Mouse (Mus musculus): Measurements from ENCODE around the gene Serp2. TPM values are rescaled to one million over a fixed set of nuclear protein-coding genes. Genes with fewer than 3 reads are reported as not detected.
A peak's percentile ranks its signal among the peaks of the same experiment; 100 is the strongest.

Gene Serp2
- polyA plus RNA-seq, 1 experiment from 2014 or later, result 4.3 TPM

DNA sequence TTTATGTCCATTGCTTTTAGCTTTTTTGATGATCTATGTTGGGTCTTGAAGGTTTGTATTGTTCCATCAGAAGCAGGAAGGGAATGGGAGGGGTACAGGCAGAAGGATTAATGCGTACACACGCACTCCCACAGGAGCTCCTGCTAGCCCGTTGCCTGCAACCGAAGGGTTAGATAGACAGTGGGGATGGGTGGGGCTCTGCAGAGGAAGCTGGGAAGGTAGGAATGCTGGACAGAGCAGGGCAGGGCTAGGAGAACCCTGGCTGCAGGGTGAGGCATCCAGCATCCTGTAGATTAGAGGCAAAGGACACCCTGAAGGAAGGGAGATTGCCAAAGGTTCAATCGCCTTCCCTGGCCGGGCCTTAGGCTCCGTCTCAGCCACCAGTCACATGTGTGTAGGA, 27.3 kb upstream of the Serp2 start:
- ATAC-seq (replicated peaks; ENCODE audit: low FRiP score), result peak; percentile 63
- no peaks in the 10 kb centered on the region for H3K9me3 ChIP-seq (ENCODE audit: control insufficient read depth, low read length)
- H3K4me1 ChIP-seq (replicated peaks; ENCODE audit: control insufficient read depth, insufficient read depth, low read length), result 0 out of 2 replicates have a peak, but pooled peaks cover 3% of the 10 kb centered on the region
- no peaks in the 10 kb centered on the region for H3K27me3 ChIP-seq (replicated peaks; ENCODE audit: control insufficient read depth, insufficient read depth, low read length)
- no peak overlapping the region for H3K4me3 ChIP-seq (ENCODE audit: low read depth, low read length)
- H3K36me3 ChIP-seq (ENCODE audit: control insufficient read depth, insufficient read depth, low read length), result no peaks in the 10 kb centered on the region
- H3K4me2 ChIP-seq, result no peak overlapping the region
- H3K27ac ChIP-seq (ENCODE audit: low read depth, low read length), result no peak overlapping the region
- DNase-seq (ENCODE audit: low spot score), result no peak
- WGBS, result 58% methylated on average over 7 of the region's 7 CpGs
- no peak overlapping the region for H3K9ac ChIP-seq (ENCODE audit: low read depth, low read length)

- Histone ChIP-seq H3K27me3 (replicated peaks; ENCODE audit: control insufficient read depth, insufficient read depth, low read length) (no peaks in the 10 kb centered on the region), H3K36me3 (ENCODE audit: control insufficient read depth, insufficient read depth, low read length) (no peaks in the 10 kb centered on the region), H3K9ac (ENCODE audit: low read depth, low read length) (no peak overlapping the region), H3K4me3 (ENCODE audit: low read depth, low read length) (no peak overlapping the region), H3K27ac (ENCODE audit: low read depth, low read length) (no peak overlapping the region), H3K4me2 (no peak overlapping the region), H3K4me1 (replicated peaks; ENCODE audit: control insufficient read depth, insufficient read depth, low read length) (0 out of 2 replicates have a peak, but pooled peaks cover 3% of the 10 kb centered on the region), H3K9me3 (ENCODE audit: control insufficient read depth, low read length) (no peaks in the 10 kb centered on the region)
- ATAC-seq (replicated peaks; ENCODE audit: low FRiP score) (no peak), DNase-seq (ENCODE audit: low spot score) (no peak)
- 75% methylated on average over 6 of the region's 6 CpGs for WGBS
Observed at GRCm38 (mm10) chr14:76581974-76582922, 25.6 kb upstream of the Serp2 start.

DNA sequence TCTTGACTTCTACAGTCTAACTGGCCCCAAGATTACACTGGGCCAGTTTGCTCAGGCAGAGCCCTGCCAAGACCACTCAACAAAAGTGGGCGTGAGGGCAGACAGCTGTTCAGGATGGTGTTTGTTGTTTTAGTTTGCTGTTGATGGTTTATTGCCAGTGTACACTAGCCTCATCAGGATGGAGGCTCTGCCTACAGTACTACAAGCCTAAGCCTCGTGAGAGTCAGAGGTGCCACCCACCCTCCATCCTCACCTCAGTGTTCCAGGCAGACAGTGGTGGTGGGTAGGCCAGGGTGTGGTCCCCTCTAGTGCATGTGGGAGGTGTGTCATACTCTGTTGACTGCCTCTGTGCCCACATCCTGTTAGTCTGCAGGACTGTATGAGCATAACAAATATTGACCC, 23.0 kb upstream of the Serp2 start:
- DNase-seq (ENCODE audit: low spot score) (no peak), ATAC-seq (replicated peaks; ENCODE audit: low FRiP score) (no peak)
- Histone ChIP-seq H3K9ac (ENCODE audit: low read depth, low read length) (no peak overlapping the region), H3K36me3 (ENCODE audit: control insufficient read depth, insufficient read depth, low read length) (no peaks in the 10 kb centered on the region), H3K4me1 (replicated peaks; ENCODE audit: control insufficient read depth, insufficient read depth, low read length) (no peaks in the 10 kb centered on the region), H3K9me3 (ENCODE audit: control insufficient read depth, low read length) (no peaks in the 10 kb centered on the region), H3K27ac (ENCODE audit: low read depth, low read length) (no peak overlapping the region), H3K4me2 (no peak overlapping the region), H3K27me3 (replicated peaks; ENCODE audit: control insufficient read depth, insufficient read depth, low read length) (no peaks in the 10 kb centered on the region), H3K4me3 (ENCODE audit: low read depth, low read length) (no peak overlapping the region)
- 71% methylated on average over 2 of the region's 2 CpGs for WGBS

DNA sequence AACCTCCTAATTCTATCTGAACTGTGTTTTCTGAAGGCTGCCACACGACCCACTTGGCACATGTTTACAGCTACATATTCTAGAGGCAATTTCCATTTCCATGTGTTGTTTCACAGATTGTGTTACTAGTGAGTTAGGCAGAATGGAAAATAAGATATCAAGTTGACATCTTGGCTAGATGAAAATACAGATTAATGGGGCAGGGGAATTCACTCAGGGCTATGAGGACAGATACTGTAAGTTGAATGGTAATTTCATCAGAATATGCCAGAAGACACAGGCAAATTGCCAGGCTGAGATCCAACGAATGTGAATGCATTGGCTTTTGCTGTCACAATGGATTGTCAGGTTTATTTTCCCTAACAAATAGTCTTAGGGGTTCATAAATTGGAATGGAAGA, 21.2 kb upstream of the Serp2 start:
- H3K36me3 ChIP-seq (ENCODE audit: control insufficient read depth, insufficient read depth, low read length), result no peaks in the 10 kb centered on the region
- no peaks in the 10 kb centered on the region for H3K27me3 ChIP-seq (replicated peaks; ENCODE audit: control insufficient read depth, insufficient read depth, low read length)
- H3K4me2 ChIP-seq, result no peak overlapping the region
- no peak for DNase-seq (ENCODE audit: low spot score)
- no peak overlapping the region for H3K27ac ChIP-seq (ENCODE audit: low read depth, low read length)
- no peak overlapping the region for H3K4me3 ChIP-seq (ENCODE audit: low read depth, low read length)
- H3K9me3 ChIP-seq (ENCODE audit: control insufficient read depth, low read length), result no peaks in the 10 kb centered on the region
- no peak overlapping the region for H3K9ac ChIP-seq (ENCODE audit: low read depth, low read length)
- no peaks in the 10 kb centered on the region for H3K4me1 ChIP-seq (replicated peaks; ENCODE audit: control insufficient read depth, insufficient read depth, low read length)
- no peak for ATAC-seq (replicated peaks; ENCODE audit: low FRiP score)
- WGBS, result 80% methylated on average over 2 of the region's 2 CpGs

- Histone ChIP-seq H3K4me1 (replicated peaks; ENCODE audit: control insufficient read depth, insufficient read depth, low read length) (peaks cover 32% of the 10 kb centered on the region), H3K27ac (ENCODE audit: low read depth, low read length) (no peak overlapping the region; the same call in 1 of the 2 replicates), H3K9me3 (ENCODE audit: control insufficient read depth, low read length) (no peaks in the 10 kb centered on the region), H3K4me2 (no peak overlapping the region), H3K27me3 (replicated peaks; ENCODE audit: control insufficient read depth, insufficient read depth, low read length) (no peaks in the 10 kb centered on the region), H3K9ac (ENCODE audit: low read depth, low read length) (no peak overlapping the region), H3K36me3 (ENCODE audit: control insufficient read depth, insufficient read depth, low read length) (no peaks in the 10 kb centered on the region), H3K4me3 (ENCODE audit: low read depth, low read length) (no peak overlapping the region)
- ATAC-seq (replicated peaks; ENCODE audit: low FRiP score) (no peak), DNase-seq (ENCODE audit: low spot score) (no peak)
- 81% methylated on average over 7 of the region's 7 CpGs for WGBS
Observed at GRCm38 (mm10) chr14:76570292-76570691, 13.6 kb upstream of the Serp2 start.

DNA sequence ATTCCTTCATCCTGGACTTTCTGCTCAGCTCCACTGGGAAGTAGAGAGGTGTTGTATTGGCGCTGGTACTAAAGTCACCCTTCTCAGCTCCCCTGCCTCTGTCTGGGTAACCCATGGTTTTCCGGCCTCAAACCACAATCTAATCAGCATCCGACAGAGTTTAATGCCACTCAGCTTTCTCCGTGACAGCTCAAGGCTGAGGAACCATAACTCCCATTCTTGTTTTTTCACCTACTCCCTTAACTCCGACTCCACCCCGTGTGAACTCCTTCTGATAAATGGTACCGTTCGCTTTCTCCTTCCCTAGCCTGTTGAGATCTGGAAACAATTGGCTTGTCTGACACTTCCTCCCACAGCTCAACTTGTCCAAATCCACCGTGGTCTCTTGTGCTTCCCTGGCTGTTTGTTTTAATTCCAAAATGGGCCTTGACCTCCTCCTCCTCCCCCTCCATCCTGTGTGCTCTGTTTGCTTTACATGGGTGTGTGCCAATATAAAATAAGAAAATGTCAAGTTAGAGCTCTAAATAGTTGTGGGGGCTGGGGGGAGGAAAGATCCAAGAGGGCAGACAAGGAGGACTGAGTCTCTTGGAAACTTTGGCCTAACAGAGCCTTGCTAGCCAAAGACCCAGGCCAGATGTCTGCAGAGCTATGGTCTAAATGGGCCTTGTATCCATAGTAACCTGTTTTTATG, 12.7 kb upstream of the Serp2 start:
- Histone ChIP-seq H3K9ac (ENCODE audit: low read depth, low read length) (peak overlapping the region; percentile 35), H3K4me2 (peak overlapping the region; percentile 54), H3K9me3 (ENCODE audit: control insufficient read depth, low read length) (no peaks in the 10 kb centered on the region), H3K4me1 (replicated peaks; ENCODE audit: control insufficient read depth, insufficient read depth, low read length) (peaks cover 32% of the 10 kb centered on the region), H3K4me3 (ENCODE audit: low read depth, low read length) (no peak overlapping the region), H3K27me3 (replicated peaks; ENCODE audit: control insufficient read depth, insufficient read depth, low read length) (no peaks in the 10 kb centered on the region), H3K36me3 (ENCODE audit: control insufficient read depth, insufficient read depth, low read length) (no peaks in the 10 kb centered on the region), H3K27ac (ENCODE audit: low read depth, low read length) (peak overlapping the region; percentile 88)
- ATAC-seq (replicated peaks; ENCODE audit: low FRiP score) (peak; percentile 94), DNase-seq (ENCODE audit: low spot score) (peak; percentile 57)
- WGBS, result 11% methylated on average over 9 of the region's 9 CpGs

- H3K4me3 ChIP-seq (ENCODE audit: low read depth, low read length), result no peak overlapping the region
- H3K36me3 ChIP-seq (ENCODE audit: control insufficient read depth, insufficient read depth, low read length), result no peaks in the 10 kb centered on the region
- H3K4me1 ChIP-seq (replicated peaks; ENCODE audit: control insufficient read depth, insufficient read depth, low read length), result peaks cover 32% of the 10 kb centered on the region
- WGBS, result 50% methylated on average over 9 of the region's 9 CpGs
- peak overlapping the region; percentile 54 for H3K4me2 ChIP-seq
- no peak for DNase-seq (ENCODE audit: low spot score)
- peak overlapping the region; percentile 88 for H3K27ac ChIP-seq (ENCODE audit: low read depth, low read length)
- no peaks in the 10 kb centered on the region for H3K27me3 ChIP-seq (replicated peaks; ENCODE audit: control insufficient read depth, insufficient read depth, low read length)
- no peaks in the 10 kb centered on the region for H3K9me3 ChIP-seq (ENCODE audit: control insufficient read depth, low read length)
- ATAC-seq (replicated peaks; ENCODE audit: low FRiP score), result peak; percentile 43; the same call in 1 of the 2 replicates
- H3K9ac ChIP-seq (ENCODE audit: low read depth, low read length), result peak overlapping the region; percentile 35; the same call in 1 of the 2 replicates
Observed at GRCm38 (mm10) chr14:76568548-76568947, 11.9 kb upstream of the Serp2 start.

DNA sequence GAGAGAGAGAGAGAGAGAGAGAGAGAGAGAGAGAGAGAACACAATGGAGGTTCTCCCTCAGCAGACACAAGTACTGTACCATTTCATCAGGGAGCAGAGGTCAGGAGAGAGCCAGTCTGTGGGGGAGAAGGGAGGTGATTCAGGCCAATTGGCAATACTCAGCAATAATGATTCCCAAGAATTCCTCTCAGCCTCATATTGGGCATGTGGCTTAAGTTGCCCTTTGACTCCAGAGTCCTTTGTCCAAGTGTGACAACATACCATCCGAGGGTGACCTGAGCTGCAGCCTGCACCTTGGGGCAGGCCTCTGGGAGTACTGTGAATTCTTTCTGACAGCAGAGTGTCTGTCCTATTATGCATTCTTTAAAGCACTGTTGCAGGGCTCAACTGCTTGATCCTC, 10.6 kb upstream of the Serp2 start:
- Histone ChIP-seq H3K4me2 (no peak overlapping the region; the same call in 1 of the 2 replicates), H3K27me3 (replicated peaks; ENCODE audit: control insufficient read depth, insufficient read depth, low read length) (no peaks in the 10 kb centered on the region), H3K36me3 (ENCODE audit: control insufficient read depth, insufficient read depth, low read length) (no peaks in the 10 kb centered on the region), H3K4me3 (ENCODE audit: low read depth, low read length) (no peak overlapping the region), H3K9me3 (ENCODE audit: control insufficient read depth, low read length) (no peaks in the 10 kb centered on the region), H3K4me1 (replicated peaks; ENCODE audit: control insufficient read depth, insufficient read depth, low read length) (peaks cover 32% of the 10 kb centered on the region), H3K9ac (ENCODE audit: low read depth, low read length) (no peak overlapping the region), H3K27ac (ENCODE audit: low read depth, low read length) (no peak overlapping the region)
- 55% methylated on average over 1 of the region's 1 CpGs for WGBS
- ATAC-seq (replicated peaks; ENCODE audit: low FRiP score) (no peak), DNase-seq (ENCODE audit: low spot score) (no peak)

All from liver, embryonic 11.5 days (tissue).